Mouse (Mus musculus) MEL (cell line): ENCODE measurements around the gene Camta1. TPM values are rescaled to one million over a fixed set of nuclear protein-coding genes. Genes with fewer than 3 reads are reported as not detected.

Source experiments
- DNase-seq: peaks from one replicate; pipeline ENCODE4 v3.0.0; 2011; ENCODE audit warnings: low read depth, low spot score
- H3K27ac ChIP-seq: 2 replicates; pipeline ENCODE4 v1.5.1; 2012; ENCODE audit warnings: low read depth, mild to moderate bottlenecking, control low read depth, low read length, moderate library complexity; ENCODE audit not compliant: control insufficient read depth
- H3K27me3 ChIP-seq, 2 experiments: fragments of 150-350 bp in 1 of 2; sonication (generic) in 1 of 2; 2 replicates each; pipeline ENCODE4 v1.6.1; 2012; ENCODE audit warnings: low read length in 2 of 2, mild to moderate bottlenecking in 2 of 2, improper control_type of control experiment in 1 of 2, moderate library complexity in 1 of 2; ENCODE audit not compliant: insufficient read depth in 2 of 2, control insufficient read depth in 1 of 2
- H3K36me3 ChIP-seq, 2 experiments: 2 replicates each; pipeline ENCODE4 v1.6.1; 2012 to 2014; ENCODE audit warnings: low read length in 2 of 2, improper control_type of control experiment in 1 of 2, inconsistent platforms in 1 of 2, mild to moderate bottlenecking in 1 of 2; ENCODE audit not compliant: insufficient read depth in 2 of 2, control insufficient read depth in 1 of 2
- H3K4me1 ChIP-seq, 2 experiments: fragments of 150-350 bp in 1 of 2; sonication (generic) in 1 of 2; 2 replicates each; pipeline ENCODE4 v1.6.1; 2012; ENCODE audit warnings: low read length in 2 of 2, improper control_type of control experiment in 1 of 2, mild to moderate bottlenecking in 1 of 2; ENCODE audit not compliant: insufficient read depth in 2 of 2, control insufficient read depth in 1 of 2
- H3K4me3 ChIP-seq, 2 experiments: fragments of 150-350 bp in 1 of 2; sonication (generic) in 1 of 2; 2 replicates each; pipeline ENCODE4 v1.5.1; 2012; ENCODE audit warnings: low read depth in 2 of 2, low read length in 2 of 2, mild to moderate bottlenecking in 2 of 2, moderate library complexity in 2 of 2, control low read depth in 1 of 2, improper control_type of control experiment in 1 of 2; ENCODE audit not compliant: control insufficient read depth in 1 of 2, insufficient read depth in 1 of 2
- H3K79me2 ChIP-seq: 2 replicates; pipeline ENCODE4 v1.6.1; 2012; ENCODE audit warnings: mild to moderate bottlenecking, low read length, moderate library complexity; ENCODE audit not compliant: control insufficient read depth, poor library complexity, insufficient read depth
- H3K9ac ChIP-seq: 2 replicates; pipeline ENCODE4 v1.6.1; 2012; ENCODE audit warnings: low read depth, mild to moderate bottlenecking, control low read depth, low read length, moderate library complexity; ENCODE audit not compliant: control insufficient read depth, poor library complexity, severe bottlenecking
- H3K9me3 ChIP-seq: fragments of 150-350 bp; sonication (generic); replicated peaks from 2 replicates; pipeline ENCODE4 v1.6.1; 2012; ENCODE audit warnings: mild to moderate bottlenecking, low read length, improper control_type of control experiment, moderate library complexity; ENCODE audit not compliant: insufficient read depth
- CTCF ChIP-seq, 3 experiments: IDR thresholded peaks in 2 of 3; conservative IDR thresholded peaks in 1 of 3; 2 replicates each; pipeline ENCODE4 v1.5.1; 2011 to 2012; ENCODE audit warnings: low read length in 3 of 3, low read depth in 2 of 3, mild to moderate bottlenecking in 2 of 3, improper control_type of control experiment in 1 of 3, inconsistent platforms in 1 of 3, mixed read lengths in 1 of 3, moderate library complexity in 1 of 3; ENCODE audit not compliant: control insufficient read depth in 1 of 3, insufficient read depth in 1 of 3, poor library complexity in 1 of 3, severe bottlenecking in 1 of 3
- EP300 ChIP-seq, 2 experiments: IDR thresholded peaks; 2 replicates each; pipeline ENCODE4 v1.6.1; 2011; ENCODE audit warnings: improper control_type of control experiment in 2 of 2, low read length in 2 of 2, low read depth in 1 of 2, mild to moderate bottlenecking in 1 of 2
- ETS1 ChIP-seq: IDR thresholded peaks from 2 replicates; pipeline ENCODE4 v1.6.1; 2012; ENCODE audit warnings: low read depth, mild to moderate bottlenecking, inconsistent platforms, low read length, improper control_type of control experiment, moderate library complexity
- HCFC1 ChIP-seq: IDR thresholded peaks from 2 replicates; pipeline ENCODE4 v1.6.1; 2012; ENCODE audit warnings: low read depth, mild to moderate bottlenecking, inconsistent platforms, low read length, improper control_type of control experiment, moderate library complexity
- KAT2A ChIP-seq: conservative IDR thresholded peaks from 2 replicates; pipeline ENCODE4 v1.6.1; 2012; ENCODE audit warnings: low read depth, low read length, improper control_type of control experiment, inconsistent platforms
- MAFK ChIP-seq: IDR thresholded peaks from 2 replicates; pipeline ENCODE4 v1.6.1; 2011; ENCODE audit warnings: low read depth, mild to moderate bottlenecking, low read length, improper control_type of control experiment, borderline replicate concordance
- MAX ChIP-seq: IDR thresholded peaks from 2 replicates; pipeline ENCODE4 v1.6.1; 2011; ENCODE audit warnings: low read length, improper control_type of control experiment
- MXI1 ChIP-seq: IDR thresholded peaks from 2 replicates; pipeline ENCODE4 v1.6.1; 2011; ENCODE audit warnings: mild to moderate bottlenecking, low read depth, low read length, improper control_type of control experiment
- MYB ChIP-seq: IDR thresholded peaks from 2 replicates; pipeline ENCODE4 v1.6.1; 2011; ENCODE audit warnings: mild to moderate bottlenecking, low read depth, low read length, improper control_type of control experiment
- MYC ChIP-seq: IDR thresholded peaks from 2 replicates; pipeline ENCODE4 v1.6.1; 2011; ENCODE audit warnings: low read depth, mild to moderate bottlenecking, low read length, improper control_type of control experiment, moderate library complexity
- NELFE ChIP-seq: IDR thresholded peaks from 2 replicates; pipeline ENCODE4 v1.6.1; 2011; ENCODE audit warnings: low read depth, low read length, improper control_type of control experiment
- NRF1 ChIP-seq: IDR thresholded peaks from 2 replicates; pipeline ENCODE4 v1.6.1; 2014; ENCODE audit warnings: low read depth, mild to moderate bottlenecking, inconsistent platforms, low read length, improper control_type of control experiment, moderate library complexity; ENCODE audit not compliant: poor library complexity, insufficient read depth, severe bottlenecking
- POLR2AphosphoS5 ChIP-seq: IDR thresholded peaks from 2 replicates; pipeline ENCODE4 v1.6.1; 2012; ENCODE audit warnings: low read depth, borderline replicate concordance, mild to moderate bottlenecking, inconsistent platforms, low read length, moderate library complexity, mixed read lengths
- SIN3A ChIP-seq: IDR thresholded peaks from 2 replicates; pipeline ENCODE4 v1.6.1; 2012; ENCODE audit warnings: low read length, improper control_type of control experiment, inconsistent platforms
- SMC3 ChIP-seq: IDR thresholded peaks from 2 replicates; pipeline ENCODE4 v1.6.1; 2011; ENCODE audit warnings: low read depth, low read length, improper control_type of control experiment
- TCF12 ChIP-seq: IDR thresholded peaks from 2 replicates; pipeline ENCODE4 v1.6.1; 2014; ENCODE audit warnings: low read depth, mild to moderate bottlenecking, inconsistent platforms, low read length, improper control_type of control experiment, moderate library complexity
- UBTF ChIP-seq: IDR thresholded peaks from 2 replicates; pipeline ENCODE4 v1.6.1; 2012; ENCODE audit warnings: low read depth, mild to moderate bottlenecking, inconsistent platforms, low read length, improper control_type of control experiment, moderate library complexity, borderline replicate concordance; ENCODE audit not compliant: insufficient read depth
- USF1 ChIP-seq: IDR thresholded peaks from 2 replicates; pipeline ENCODE4 v1.6.1; 2014; ENCODE audit warnings: low read depth, mild to moderate bottlenecking, inconsistent platforms, low read length, improper control_type of control experiment, moderate library complexity
- USF2 ChIP-seq, 2 experiments: IDR thresholded peaks; 2 replicates each; pipeline ENCODE4 v1.6.1; 2011 to 2012; ENCODE audit warnings: improper control_type of control experiment in 2 of 2, low read length in 2 of 2, borderline replicate concordance in 1 of 2, inconsistent platforms in 1 of 2, low read depth in 1 of 2, mild to moderate bottlenecking in 1 of 2; ENCODE audit not compliant: insufficient read depth in 1 of 2
- ZKSCAN1 ChIP-seq: IDR thresholded peaks from 2 replicates; pipeline ENCODE4 v1.6.1; 2012; ENCODE audit warnings: low read depth, mild to moderate bottlenecking, inconsistent platforms, low read length, improper control_type of control experiment, moderate library complexity
- ZNF384 ChIP-seq: IDR thresholded peaks from 2 replicates; pipeline ENCODE4 v1.6.1; 2012; ENCODE audit warnings: low read depth, mild to moderate bottlenecking, inconsistent platforms, low read length, improper control_type of control experiment
- polyA plus RNA-seq, 2 experiments: library from polyadenylated mRNA; stranded (reverse) in 1 of 2; unstranded in 1 of 2; fragments of >175 nt in 1 of 2; fragments of >200 nt in 1 of 2; gene quantifications; 2 replicates each; pipeline versions ENCODE4 v1.2.1 to v1.2.4; 2012; ENCODE audit warnings: low replicate concordance in 2 of 2, low read depth in 1 of 2; ENCODE audit not compliant: insufficient read length in 2 of 2, insufficient read depth in 1 of 2, missing spikeins in 1 of 2
- total RNA-seq: library from RNA; depleted of rRNA; stranded (reverse); fragments of 300-350 nt; gene quantifications from 2 replicates; pipeline ENCODE4 v1.2.3, GENCODE M21; 2012

Camta1 gene
- total and polyA plus RNA-seq, 3 experiments: 28.2 to 87.5 TPM; not detected in 1

DNA sequence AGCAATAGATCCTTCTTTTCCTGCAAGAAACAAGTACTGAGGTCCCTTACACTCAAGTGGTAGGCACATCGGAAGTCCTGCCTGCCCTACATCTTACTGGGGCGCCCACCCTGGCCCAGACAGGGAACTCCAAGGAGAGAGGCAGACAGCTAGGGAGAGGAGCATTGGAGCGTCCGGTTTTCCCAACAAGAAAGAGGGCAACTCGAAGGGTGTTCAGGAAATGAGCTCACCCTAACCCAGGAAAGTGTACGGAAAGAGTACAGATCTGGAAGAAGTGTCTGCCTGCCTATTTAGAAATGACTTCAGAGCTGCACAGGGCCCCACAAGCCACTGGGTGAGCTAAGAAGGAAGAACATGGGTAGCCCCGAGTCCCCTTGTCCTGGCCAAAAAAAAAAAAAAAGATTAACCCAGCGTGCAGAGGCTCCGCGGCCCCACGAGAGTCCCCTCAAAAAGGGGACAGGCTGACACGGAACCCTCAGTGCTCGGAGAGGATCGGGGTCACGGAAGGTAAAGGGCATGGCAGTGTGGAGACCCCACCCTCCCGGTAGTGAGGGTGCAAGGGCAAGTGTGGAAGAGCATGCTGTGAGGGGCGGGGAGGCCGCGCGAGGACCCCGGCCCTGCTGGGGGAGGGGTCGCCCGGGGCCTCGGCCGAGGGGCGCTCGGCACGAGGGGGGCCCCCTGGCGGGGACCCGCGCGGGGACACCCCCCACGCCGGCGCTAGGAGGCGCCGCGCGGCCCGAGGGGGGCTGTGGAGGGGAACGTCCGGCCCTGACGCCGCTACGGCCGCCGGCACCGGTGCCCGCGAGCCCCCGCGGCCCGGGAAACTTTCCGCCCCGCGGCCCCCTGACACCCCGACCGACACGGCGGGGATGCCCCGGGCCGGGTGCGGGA, 990 bp downstream of the Camta1 start:
- H3K27me3 ChIP-seq: no peaks in the 10 kb centered on the region
- peaks cover 49% of the 10 kb centered on the region for H3K79me2 ChIP-seq
- H3K9ac ChIP-seq: peak overlapping the region; percentile 86
- H3K36me3 ChIP-seq: peaks cover 0 to 35% of the 10 kb centered on the region in 2 experiments; a peak in 2 of 4 replicates
- no peaks in the 10 kb centered on the region for H3K9me3 ChIP-seq
- TF ChIP-seq ETS1 (no peak), USF2 (IDR thresholded peaks at IDR 0.05; ENCODE audit: borderline replicate concordance in 1 of 2, insufficient read depth in 1 of 2, low read depth in 1 of 2, low read length in 2 of 2) (no peak), MYC (no peak), USF1 (no peak), POLR2AphosphoS5 (no peak), MXI1 (peak; percentile 69), MAX (no peak), TCF12 (no peak), MYB (no peak), CTCF (IDR thresholded peaks at IDR 0.05 in 2 of 3, conservative IDR thresholded peaks at IDR 0.05 in 1 of 3; ENCODE audit: control insufficient read depth in 1 of 3, insufficient read depth in 1 of 3, low read depth in 2 of 3, low read length in 3 of 3, poor library complexity in 1 of 3, severe bottlenecking in 1 of 3) (peak in 2 of 3 experiments; percentile 66 to 69; a peak in 5 of 6 replicates), NRF1 (no peak), HCFC1 (0 out of 2 replicates have a peak, but pooled peaks have one; percentile 24), KAT2A (no peak), EP300 (IDR thresholded peaks at IDR 0.05; ENCODE audit: low read depth in 1 of 2, low read length in 2 of 2) (no peak), NELFE (no peak), ZKSCAN1 (no peak), SIN3A (peak; percentile 39; the same call in 1 of the 2 replicates), MAFK (no peak), SMC3 (no peak), ZNF384 (peak; percentile 62), UBTF (no peak)
- DNase-seq: peak; percentile 70
- H3K4me1 ChIP-seq: peaks cover 9 to 21% of the 10 kb centered on the region in 2 experiments
- H3K27ac ChIP-seq: peak overlapping the region; percentile 95
- peak overlapping the region; percentile 86 to 93 for H3K4me3 ChIP-seq
